Mouse (Mus musculus) kidney, postnatal 4 days (tissue): ENCODE measurements around the gene Sipa1l3.

Experiments
- DNase-seq, 2 experiments: peaks; one replicate each; pipeline ENCODE4 v3.0.0; 2021; ENCODE audit warnings: mixed read lengths in 2 of 2

Gene Sipa1l3

DNA sequence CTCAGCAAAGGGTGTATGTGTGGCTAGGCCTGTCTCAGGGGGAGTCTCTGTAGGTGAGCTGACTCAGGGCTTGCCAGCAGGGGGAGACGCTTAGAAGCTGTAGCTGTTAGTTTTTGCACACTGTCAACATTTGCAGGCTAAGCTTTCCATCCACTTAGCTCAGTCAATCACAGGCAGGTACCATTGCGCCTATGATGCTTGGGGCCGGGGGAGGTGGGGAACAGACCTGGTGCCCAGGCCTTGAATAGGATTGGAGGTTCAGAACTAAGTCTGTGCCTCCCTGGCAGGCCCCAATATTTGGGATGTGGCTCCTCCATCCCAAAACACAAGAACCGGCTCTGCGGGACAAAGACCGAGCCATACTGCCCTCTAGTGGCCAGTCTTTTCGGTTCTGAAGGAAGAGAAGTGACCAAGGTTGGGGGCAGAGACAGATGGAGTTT is 217.3 kb downstream of the Sipa1l3 start:
- peak; percentile 84 to 87 for DNase-seq

DNA sequence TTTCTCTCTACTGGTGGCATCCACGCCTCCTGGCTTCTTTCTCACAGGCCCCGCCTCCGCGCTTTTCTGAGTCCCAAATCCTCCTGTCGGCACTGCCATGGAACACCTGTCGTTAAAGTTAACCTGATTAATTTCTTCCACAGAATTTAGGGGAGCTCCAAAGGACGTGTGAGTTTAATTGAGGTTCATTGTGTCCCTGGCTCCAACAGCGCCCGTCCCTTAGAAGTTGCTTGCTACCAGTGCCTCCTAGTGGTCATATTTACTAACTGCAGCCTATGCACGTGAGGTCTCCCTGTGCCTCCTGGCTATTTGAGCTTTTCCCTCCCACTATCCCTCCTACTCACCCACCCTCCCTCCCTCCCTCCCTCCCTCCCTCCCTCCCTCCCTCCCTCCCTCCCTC is 221.4 kb downstream of the Sipa1l3 start:
- DNase-seq: peak; percentile 70 to 80

DNA sequence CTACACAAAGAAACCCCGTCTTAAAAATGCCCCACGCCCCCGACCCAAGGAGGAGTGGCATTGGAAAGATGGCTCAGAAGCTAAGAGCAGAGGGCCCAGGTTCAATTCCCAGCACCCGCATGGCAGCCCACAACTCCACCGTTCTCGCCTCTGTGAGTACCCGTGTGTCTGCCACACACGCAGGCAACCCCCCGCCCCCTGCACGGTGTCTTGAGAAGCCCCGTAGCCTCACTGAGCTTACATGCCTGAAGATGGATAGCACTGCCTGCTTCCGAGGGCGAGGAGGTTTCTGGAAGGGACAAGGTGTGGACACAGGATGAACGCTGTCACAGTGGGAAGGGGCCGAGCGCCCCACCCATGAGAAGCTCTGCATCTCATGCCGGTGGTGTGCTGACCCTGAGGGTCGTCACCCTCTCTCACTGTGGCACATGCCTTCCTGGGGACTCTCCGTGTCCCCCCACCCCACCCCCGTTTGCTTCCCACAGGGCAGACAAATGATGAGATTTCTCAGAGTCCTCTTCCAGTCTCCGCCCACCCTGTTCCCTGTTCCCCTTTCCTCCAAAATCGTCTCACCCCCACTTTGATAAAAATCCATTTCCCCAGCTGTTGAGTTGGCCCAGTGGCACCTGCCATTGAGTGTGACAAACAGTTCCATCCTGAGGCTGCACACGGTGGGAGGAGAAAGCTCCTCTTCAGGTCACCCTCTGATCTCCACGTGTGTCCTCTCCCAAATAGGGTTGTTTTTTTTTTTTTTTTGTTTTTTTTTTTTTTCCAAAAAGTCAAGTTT is 222.4 kb downstream of the Sipa1l3 start:
- no peak for DNase-seq

DNA sequence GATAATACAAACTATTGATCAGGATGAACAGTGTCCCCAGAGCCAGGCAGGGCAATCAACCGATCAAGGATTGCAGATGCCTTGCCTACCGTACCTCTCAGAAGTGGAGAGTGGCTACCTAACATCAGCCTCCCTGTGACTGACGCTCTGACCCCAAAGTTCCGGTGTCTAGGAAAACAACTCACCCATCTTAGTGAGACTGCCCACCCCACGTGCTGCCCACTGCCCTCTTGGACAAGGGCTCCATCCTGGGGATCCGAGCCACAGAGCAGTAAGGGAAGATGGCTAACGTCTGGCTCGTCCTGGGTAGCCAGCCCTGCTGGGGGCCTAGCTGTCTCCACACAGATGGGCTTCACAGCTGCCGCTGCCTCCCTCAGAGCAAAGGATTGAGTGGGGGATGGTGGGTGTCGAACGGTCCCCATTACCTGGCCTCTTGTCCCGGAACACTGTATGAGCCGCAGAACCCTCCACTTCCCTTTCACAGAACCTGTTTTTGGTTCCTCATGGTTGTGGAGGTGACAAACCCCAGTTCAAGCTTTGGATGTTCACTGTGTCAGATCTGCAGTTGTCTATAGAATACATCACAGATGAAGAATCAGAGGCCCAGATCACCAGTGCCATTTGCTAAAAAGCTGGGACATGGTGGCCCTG is 224.2 kb downstream of the Sipa1l3 start:
- DNase-seq: no peak

DNA sequence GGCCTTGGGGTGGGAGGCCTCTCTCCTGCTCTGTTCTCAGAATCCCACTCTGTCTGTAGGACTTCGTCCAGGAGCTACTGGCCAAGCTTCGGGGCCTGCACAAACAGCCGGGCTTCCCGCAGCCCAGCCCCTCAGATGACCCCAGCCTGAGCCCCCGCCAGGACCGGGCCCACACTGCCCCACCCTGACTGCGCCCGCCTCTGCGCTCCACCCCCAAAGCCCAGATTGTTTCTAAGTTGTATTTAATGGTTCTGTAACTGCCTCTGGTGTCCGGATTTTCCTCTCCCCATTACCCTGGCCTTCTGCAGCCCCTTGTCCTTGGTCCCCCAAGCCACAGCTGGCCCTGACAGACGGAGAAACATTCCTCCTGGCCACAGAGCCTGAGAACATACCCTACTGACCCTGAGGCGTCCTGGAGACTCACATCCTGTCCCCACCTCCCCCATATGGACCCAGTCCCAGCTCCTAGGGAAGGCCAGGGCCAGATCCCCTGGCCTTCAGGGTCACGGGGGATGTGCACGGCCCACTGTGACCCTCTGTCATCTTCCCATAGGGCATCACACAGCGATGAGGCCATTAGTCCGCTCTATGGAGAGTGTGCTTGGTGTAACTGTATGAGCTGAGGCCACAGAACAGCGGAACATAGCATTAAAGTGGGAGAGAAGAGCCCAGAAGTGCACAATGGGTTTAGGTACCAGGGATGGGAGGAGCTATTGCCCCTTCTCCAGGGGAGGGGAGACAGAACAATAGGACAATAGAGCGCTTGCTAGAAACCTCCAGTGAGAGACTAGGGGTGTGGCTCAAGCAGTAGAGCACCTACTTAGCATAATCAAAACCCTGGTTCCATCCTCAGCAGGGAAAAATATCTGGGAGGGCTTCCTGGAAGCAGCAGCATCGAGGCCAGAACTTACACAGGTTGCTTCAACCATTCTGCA is 225.0 kb downstream of the Sipa1l3 start:
- peak; percentile 72 to 82 for DNase-seq

DNA sequence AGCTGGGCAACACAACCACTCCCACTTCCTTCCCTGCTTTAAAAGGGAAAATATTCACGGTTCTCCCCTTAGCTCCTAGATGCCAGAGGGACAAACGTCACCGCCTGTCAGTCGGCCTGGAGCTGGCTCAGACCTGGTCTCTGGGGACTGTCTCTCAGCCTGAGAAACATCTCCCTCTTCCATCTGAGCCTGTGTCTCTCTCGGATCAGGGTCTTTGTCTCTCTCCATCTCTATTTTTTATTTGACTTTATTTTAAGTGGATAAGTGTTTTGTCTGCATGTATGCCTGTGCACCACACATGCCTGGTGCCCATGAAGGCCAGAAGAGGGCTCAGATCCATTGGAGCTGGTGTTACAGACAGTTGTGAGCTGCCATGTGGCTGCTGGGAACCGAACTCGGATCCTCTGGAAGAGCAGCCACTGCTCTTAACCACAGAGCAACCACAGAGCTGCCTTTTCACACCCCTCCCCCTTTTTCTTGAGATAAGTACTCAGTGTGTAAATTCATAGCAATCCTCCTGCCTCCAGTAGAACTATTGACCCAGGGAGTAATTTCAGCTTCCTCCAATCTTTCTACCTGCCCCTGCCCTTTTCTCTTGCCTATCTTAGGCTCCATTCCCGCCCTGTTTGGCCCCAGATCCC is 225.9 kb downstream of the Sipa1l3 start:
- no peak for DNase-seq

DNA sequence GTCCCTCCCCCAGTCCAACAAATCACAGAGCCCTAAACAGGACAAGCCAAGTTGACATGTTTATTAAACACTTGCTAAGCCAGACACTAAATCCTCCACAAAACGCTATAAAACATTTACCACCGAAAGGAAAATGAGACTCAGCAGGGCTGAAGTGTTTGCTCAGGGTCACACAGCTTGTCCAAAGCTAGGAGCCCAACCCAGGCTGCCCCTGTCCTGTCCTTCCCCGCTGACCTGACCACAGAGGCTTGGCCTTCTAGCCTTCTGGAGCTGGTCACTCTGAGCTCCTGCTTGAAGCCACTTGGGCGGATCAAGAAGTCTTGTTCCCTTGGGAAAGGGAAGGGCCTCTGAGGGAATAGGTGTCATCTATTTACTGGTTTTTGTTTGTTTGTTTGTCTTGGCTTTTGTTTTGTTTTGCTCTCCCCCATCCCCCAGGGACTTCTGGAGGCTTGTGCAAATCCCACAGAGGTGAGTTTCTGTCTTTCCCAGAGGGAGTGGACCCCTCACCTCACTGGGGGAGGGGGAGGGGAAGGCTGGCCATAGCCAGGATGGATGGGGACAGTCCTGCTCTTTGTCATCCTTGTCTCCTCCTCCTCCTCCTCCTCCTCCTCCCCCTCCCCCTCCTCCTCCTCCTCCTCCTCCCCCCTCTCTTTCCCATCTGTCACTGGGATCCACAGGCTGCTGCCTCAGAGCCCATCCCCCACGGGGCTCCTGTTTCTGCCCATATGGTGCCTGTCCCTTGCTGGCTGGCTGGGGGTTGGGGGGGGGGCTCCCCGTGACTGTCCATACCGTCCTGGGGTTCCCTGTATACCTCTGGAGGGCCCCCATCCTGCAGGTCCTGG is 226.6 kb downstream of the Sipa1l3 start:
- peak in 1 of 2 experiments; percentile 49 for DNase-seq

DNA sequence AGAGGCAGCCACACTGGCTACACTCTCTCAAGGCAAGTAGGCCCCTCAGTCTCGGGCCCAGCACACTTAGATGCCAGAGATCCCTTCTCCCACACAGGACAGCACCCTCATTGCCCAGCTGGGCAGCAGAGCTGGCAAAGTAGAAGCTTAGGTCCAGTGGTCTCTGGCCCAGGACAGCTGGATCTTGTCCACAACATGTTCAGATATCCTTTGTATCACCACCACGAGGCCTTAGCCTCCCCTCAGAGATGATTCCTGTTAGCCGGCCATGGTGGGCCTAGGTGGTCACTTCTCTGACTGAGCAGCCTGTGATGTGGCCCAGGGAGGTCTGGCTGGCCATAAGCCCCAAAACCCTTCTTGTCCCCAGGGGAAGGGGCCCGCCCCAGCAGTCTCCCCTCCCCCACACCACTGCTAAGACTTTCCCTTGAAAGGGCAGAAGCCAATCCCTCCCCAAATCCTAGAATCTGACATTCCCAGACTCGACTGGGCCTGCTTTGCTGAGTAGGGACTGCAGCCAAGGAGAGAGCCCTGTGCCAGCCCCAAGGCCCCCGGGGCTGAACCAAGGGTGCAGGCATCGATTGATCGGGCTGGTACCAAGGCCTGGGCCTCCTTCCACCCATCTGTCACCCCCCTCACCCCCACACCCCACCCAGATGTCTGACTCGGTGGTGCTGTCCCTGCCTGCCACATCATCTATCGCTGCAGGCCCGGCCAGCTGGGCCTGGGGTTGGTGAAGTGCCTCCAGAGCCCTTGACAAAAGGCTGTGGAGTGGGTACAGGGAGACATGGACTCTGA is 227.6 kb downstream of the Sipa1l3 start:
- peak in 1 of 2 experiments; percentile 48 for DNase-seq

DNA sequence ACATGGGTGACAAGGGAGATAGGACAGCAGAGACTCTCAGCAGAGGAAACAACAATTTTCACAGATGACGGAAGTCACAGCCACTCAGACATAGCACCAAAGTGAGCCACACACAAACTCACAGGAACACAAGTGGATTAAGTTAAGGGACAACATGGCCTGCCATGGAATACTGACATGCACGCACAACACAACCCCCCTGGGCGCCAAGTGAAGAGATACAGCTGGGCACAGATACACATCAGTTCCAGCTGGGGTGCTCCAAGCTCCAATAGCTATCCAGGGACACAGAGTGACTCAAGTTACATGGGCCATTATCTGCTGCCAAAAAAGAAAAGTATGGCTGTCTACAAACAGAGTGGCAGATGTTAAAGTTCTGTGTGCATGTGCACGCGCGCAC is 228.6 kb downstream of the Sipa1l3 start:
- peak; percentile 60 to 69 for DNase-seq

DNA sequence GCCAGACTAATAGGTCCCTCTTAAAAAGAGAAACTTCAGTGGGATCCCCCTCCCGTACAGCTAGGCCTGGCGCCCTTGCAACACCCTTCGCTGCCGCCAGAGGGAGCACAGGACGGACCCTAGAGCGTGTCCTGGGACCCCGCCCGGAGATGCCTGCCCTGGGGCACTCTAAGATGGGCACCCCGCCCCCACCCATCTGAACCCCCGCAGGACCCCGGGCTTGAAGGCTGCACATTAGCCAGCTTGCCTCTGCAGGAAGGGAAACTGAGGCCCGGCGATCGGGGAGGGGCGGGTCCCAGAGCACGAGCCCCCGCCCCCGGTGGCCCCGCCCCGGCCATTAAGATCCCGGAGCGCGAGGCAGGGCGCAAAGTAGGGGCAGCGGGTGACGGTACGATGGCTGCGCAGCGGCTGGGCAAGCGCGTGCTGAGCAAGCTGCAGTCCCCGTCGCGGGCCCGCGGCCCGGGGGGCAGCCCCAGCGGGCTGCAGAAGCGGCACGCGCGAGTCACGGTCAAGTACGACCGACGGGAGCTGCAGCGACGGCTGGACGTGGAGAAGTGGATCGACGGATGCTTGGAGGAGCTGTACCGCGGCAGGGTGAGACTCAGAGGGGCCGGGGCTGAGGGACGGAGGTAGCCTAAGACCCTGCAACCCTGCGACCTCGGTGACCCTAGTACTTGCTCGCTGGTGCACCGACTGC is 229.4 kb downstream of the Sipa1l3 start, which contains the start of gene Ppp1r14a:
Ppp1r14a (plus strand) TSS at position 367 of the 697 bp plus-strand sequence.
- peak; percentile 93 for DNase-seq

DNA sequence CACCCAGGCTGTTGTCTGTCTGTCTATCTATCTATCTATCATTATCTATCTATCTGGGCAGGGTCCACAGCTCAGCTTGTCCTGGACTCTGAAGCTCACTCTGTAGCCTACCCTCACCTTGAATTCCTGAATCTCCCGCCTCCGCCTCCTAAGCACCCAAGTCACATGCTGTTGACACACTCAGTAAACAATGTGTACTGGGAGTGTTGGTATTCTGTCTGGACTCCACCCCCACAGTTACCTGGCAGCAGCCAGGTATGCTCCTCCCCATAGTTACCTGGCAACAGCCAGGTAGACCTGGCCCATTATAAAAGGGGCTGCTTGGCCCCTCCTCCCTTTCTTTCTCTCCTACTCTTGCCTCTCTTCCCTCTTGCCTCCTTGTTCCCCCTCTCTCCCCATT is 230.4 kb downstream of the Sipa1l3 start:
- DNase-seq: no peak

DNA sequence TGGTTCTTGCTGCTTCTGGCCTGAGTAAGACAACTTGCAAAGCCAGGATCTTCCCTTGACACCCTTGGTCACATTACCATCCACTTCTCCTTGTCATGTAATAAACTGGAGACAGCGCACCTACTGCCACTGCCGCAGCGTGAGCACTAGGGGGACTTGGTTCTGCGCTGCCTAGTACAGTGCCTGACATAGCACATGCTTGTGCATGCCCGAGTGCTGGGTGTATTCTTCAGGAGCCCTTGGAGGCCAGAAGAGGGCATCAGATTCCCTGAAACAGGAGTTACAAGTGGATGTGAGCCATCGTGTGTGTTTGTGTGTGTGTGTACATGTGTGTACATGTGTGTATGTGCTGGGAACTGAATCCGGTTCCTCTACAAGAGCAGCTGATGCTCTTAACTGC is 231.0 kb downstream of the Sipa1l3 start:
- no peak for DNase-seq

DNA sequence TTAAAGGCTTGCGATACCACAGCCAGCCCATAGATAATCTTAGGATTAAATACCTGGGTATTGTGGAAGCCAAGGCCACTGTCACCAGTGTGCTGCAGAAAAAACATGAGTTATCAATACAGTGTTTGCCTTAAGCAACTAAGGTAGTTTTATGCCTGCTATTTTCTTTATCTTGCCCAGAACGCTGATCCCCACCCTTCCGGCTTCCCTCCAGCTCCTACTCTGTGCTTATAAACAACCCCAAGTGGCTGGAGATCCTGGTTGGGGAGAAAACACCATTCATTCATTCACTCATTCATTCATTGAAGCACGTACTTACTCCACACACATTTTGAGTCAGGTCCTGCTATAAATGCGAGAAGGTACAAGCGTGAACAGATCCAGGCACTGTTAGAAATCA is 233.9 kb downstream of the Sipa1l3 start:
- no peak for DNase-seq

DNA sequence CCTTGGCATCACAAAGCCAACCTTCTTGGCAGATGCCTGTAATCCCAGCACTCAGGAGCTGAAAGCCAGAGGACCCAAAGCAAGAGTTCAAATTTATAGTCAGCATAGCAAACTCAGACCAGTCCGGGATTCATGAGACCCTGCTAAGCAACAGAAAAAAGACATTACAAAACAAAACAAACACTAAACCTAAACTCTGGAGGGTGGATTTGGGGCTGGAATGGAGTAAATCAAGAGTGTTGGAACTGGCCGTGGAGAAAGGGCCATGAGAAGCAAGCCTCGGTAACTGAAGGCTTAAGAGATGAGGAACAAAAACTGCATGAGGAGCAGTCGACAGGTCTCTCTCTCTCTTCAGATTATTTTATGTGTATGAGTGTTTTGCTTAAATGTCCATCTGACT is 234.6 kb downstream of the Sipa1l3 start:
- no peak for DNase-seq

DNA sequence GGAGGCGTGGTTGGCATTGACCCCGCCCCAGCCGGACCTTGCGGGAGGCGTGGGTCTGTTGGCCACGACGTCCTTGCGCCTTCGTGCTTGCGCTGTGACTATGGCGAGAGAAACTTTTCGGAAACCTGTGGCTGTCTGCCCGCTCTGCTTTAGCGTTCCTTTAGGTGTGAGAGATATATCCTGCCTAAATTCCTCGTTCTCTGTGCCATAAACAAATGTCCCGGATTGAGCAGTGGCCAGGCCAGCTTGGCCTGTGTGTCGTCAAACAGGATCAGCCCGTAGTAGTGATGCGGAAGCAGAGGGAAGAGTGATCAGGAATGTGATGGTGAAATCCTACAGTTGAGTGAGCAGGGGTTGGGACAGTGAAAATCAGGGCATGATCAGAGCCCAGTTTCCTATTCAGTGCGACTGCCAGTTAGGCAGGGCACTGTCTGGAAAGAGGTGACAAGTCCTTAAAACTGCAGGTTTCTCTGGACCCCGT is 236.3 kb downstream of the Sipa1l3 start:
- DNase-seq: no peak

DNA sequence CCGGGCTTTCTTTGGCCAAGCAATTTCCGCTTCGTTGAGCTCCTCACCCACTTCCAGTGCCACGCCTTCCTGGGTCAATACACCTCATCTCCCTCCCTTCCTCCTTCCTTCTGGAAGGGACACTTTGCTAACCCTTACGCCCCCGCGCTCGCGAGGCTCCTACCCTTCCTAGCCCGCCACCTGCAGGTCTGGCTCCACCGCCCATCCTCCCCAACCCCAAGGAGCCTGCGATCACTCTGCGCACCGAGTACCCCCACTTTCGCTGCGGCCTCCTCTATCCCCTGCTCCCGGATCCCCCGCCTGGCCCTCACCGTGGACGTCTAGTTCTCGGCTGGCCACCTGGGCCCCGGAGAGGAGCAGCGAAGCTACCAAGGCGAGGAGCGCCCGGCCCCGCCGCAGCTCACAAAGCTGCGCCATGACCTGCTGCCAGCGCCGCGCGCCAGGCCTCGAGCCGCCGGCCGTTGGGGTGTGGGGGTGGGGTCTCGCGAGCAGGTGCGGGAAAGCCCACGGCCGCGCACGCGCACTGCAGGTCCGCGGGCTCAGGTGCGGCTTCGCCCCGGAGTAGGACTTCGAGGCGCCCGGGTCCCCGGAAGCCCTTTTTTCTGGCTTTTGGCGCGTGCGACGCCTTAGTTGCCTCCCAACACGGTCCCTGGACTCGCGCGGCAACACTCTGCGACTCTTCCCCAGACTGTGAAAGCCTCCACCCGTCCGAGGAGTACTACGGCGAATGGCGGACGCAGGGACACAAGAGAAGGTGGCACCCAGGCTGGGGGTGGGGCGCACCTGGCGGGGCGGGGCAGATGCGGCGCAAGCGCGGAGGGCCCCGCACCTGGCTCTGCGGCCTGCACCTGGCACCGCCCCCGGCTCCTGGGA is 237.0 kb downstream of the Sipa1l3 start, which contains the start of gene Spint2:
Spint2 (minus strand) TSS at position 712 of the 873 bp plus-strand sequence.
- peak; percentile 91 to 95 for DNase-seq

DNA sequence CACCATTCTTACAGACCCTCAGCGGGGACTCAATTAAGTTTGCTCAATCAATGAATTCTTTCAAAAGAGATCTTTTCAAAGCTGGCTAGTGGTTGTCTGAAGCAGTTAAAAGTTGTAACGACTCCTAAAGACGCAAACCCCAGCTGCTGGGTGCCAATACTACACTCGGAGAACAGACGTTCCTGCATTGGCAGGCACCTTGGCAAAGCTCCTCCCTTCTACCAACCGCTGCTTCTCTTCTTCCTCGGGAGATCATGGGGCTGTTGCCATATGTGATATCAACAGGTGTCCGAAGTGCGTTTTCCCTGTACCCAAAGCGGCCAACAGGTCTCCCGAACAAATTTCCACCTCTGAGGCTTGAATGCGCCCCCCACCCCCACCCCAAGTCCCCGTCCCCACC is 237.6 kb downstream of the Sipa1l3 start:
- DNase-seq: no peak

DNA sequence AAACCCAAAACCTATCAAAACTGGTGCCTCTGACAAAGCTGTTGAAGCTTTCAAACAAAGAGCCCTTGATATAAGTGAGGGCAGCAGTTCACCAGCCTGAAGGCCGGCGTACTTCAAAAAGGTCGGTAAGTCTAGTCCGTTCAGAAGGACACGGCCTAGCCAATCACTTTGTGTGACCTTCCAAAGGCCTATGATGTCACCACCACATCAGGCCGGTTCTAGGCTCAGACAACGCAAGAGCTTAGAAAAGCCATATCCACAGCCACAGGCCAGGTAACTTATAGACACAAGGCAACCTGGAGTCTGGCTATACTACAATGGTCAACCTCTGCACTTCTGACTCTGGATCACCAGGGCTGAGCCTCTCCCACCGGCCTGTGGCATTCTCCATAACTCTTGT is 238.5 kb downstream of the Sipa1l3 start:
- no peak for DNase-seq

DNA sequence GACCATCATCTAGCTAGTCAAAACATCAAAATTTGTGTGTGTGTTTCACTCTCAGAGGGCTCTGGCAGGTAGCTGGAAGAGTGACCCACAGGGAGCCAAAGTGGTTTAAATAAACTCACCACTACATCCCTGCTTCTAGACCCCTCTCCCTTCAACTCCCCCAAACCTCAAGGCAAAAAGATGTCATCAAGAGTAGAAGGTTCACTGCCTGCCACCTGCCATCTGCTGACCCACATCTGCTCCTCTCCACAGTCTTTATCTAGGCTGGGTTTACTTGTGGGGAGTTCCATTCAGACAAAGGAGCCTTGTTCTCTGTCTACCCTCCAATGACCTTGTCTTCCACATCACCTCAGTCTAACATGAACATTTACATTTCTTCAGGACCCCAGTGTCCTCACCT is 239.2 kb downstream of the Sipa1l3 start:
- no peak for DNase-seq
